Mouse (Mus musculus): ENCODE measurements at regions not wholly inside any gene's neighbourhood (a gene's known extent, or its start where the extent isn't known, plus 50 kb on each side); places are given as distances from the start of the nearest gene placed in this dataset.
"Not testable (repeated sequence)": the region's sequence is repeated elsewhere in the genome, so short reads cannot be mapped to it uniquely, and the experiment has no call there.

GRCm38 (mm10) chr17:58820588-58821195 is 170.5 kb downstream of the Pdzph1 start:
- DNase-seq (ENCODE audit: low spot score) = peak; percentile 3

GRCm38 (mm10) chr17:58819339-58819738 is 171.8 kb downstream of the Pdzph1 start:
- no peak for DNase-seq (ENCODE audit: low spot score)

- DNase-seq (ENCODE audit: low spot score) = not testable (repeated sequence)
Measured at GRCm38 (mm10) chr17:58775451-58775850, 215.7 kb downstream of the Pdzph1 start.

GRCm38 (mm10) chr17:58773595-58773994 is 217.6 kb downstream of the Pdzph1 start:
- no peak for DNase-seq (ENCODE audit: low spot score)

- peak; percentile 25 for DNase-seq (ENCODE audit: low spot score)
Measured at GRCm38 (mm10) chr17:58765141-58765540, 226.0 kb downstream of the Pdzph1 start.

- DNase-seq (ENCODE audit: low spot score) = no peak
Measured at GRCm38 (mm10) chr17:58749000-58749399, 242.2 kb downstream of the Pdzph1 start.

- no peak for DNase-seq (ENCODE audit: low spot score)
Measured at GRCm38 (mm10) chr17:58748264-58748663, 242.9 kb downstream of the Pdzph1 start.

- no peak for DNase-seq (ENCODE audit: low spot score)
Measured at GRCm38 (mm10) chr17:58710748-58711478, 280.3 kb downstream of the Pdzph1 start.

GRCm38 (mm10) chr17:58690211-58690610 is 301.0 kb downstream of the Pdzph1 start:
- no peak for DNase-seq (ENCODE audit: low spot score)

GRCm38 (mm10) chr17:58672291-58672690 is 318.9 kb downstream of the Pdzph1 start:
- DNase-seq (ENCODE audit: low spot score) = no peak

- no peak for DNase-seq (ENCODE audit: low spot score)
Measured at GRCm38 (mm10) chr17:58668036-58668435, 323.1 kb downstream of the Pdzph1 start.

GRCm38 (mm10) chr17:58643793-58644192 is 347.4 kb downstream of the Pdzph1 start:
- DNase-seq (ENCODE audit: low spot score) = no peak

- no peak for DNase-seq (ENCODE audit: low spot score)
Measured at GRCm38 (mm10) chr17:58642273-58642672, 348.9 kb downstream of the Pdzph1 start.

GRCm38 (mm10) chr17:58598911-58599310 is 392.3 kb downstream of the Pdzph1 start:
- no peak for DNase-seq (ENCODE audit: low spot score)

GRCm38 (mm10) chr17:58596661-58597060 is 394.5 kb downstream of the Pdzph1 start:
- no peak for DNase-seq (ENCODE audit: low spot score)

- DNase-seq (ENCODE audit: low spot score) = no peak
Measured at GRCm38 (mm10) chr17:58587946-58588345, 403.2 kb downstream of the Pdzph1 start.

GRCm38 (mm10) chr17:58572885-58573284 is 418.3 kb downstream of the Pdzph1 start:
- DNase-seq (ENCODE audit: low spot score) = no peak

All from urinary bladder, postnatal 14 days (tissue).